ENCODE assay signal across 8 mouse cellular contexts in the genomic region with DNA sequence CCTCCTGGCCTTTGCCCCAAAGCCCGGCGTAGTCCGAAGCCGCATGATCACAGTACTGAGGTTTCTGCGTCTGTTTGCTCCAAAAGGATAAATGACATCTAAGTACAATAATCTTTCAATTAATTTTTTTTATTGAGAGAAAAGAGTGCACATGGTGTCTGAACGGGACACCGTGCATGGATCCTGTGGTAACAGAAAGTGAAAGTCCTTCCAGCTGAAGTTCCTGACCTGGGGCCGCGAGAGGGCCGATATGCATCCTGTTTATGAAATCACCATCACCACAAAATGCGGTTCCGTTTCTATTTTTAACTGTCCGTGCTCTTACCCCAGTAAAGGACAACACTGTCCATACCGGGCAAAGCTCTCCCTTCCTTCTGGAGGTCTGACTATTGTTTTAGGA.
DNase-seq lines count a peak whose midpoint lies in the region; ATAC-seq and TF ChIP-seq lines count a peak whose summit lies in the region.

No protein-coding gene starts in this region.

- no peak overlapping the region for H3K27ac ChIP-seq in hindbrain, postnatal 0 days
- H3K27ac ChIP-seq in hindbrain, embryonic 10.5 days: no peak overlapping the region
- H3K27ac ChIP-seq in cerebellum, adult 2 months (ENCODE audit: insufficient read depth, low read length): no peak overlapping the region

- no peaks in the 10 kb centered on the region for H3K27me3 ChIP-seq in hindbrain, postnatal 0 days (ENCODE audit: insufficient read depth, low read length)
- no peaks in the 10 kb centered on the region for H3K27me3 ChIP-seq in hindbrain, embryonic 10.5 days (ENCODE audit: insufficient read depth, poor library complexity, severe bottlenecking)
- no peaks in the 10 kb centered on the region for H3K27me3 ChIP-seq in cerebellum, adult 2 months (ENCODE audit: control insufficient read depth, insufficient read depth, low read length)

- H3K9me3 ChIP-seq in hindbrain, postnatal 0 days (ENCODE audit: low read length): no peaks in the 10 kb centered on the region
- no peaks in the 10 kb centered on the region for H3K9me3 ChIP-seq in hindbrain, embryonic 10.5 days

- intact Hi-C loops in heart, postnatal 25 days (cut with DNase I): loop anchor here (5.0 kb wide), 1 partner anchor 38 kb away; no protein-coding TSS in a partner anchor

- no peak overlapping the region for H3K9ac ChIP-seq in hindbrain, postnatal 0 days (replicated peaks; ENCODE audit: low read length)

- ATAC-seq in hindbrain, postnatal 0 days: no peak
- peak; percentile 85 for ATAC-seq in neutrophil, adult 5-6 weeks (ENCODE audit: extremely low read depth, insufficient number of reproducible peaks, low FRiP score, poor library complexity, severe bottlenecking)

- 0 out of 2 replicates have a peak overlapping the region, but pooled peaks have one; percentile 3 for H3K4me2 ChIP-seq in hindbrain, postnatal 0 days (ENCODE audit: low read depth, low read length)

- no peak overlapping the region for H3K4me3 ChIP-seq in hindbrain, postnatal 0 days (ENCODE audit: low read length)
- no peak overlapping the region for H3K4me3 ChIP-seq in hindbrain, embryonic 10.5 days
- no peak overlapping the region for H3K4me3 ChIP-seq in cerebellum, adult 2 months (replicated peaks; ENCODE audit: insufficient read depth, low read depth, low read length)

- TF ChIP-seq POLR2A in cerebellum, adult 2 months (IDR thresholded peaks at IDR 0.05; ENCODE audit: borderline replicate concordance, insufficient read depth, low read length): no peak

- H3K36me3 ChIP-seq in hindbrain, postnatal 0 days (ENCODE audit: insufficient read depth, low read length): no peaks in the 10 kb centered on the region
- no peaks in the 10 kb centered on the region for H3K36me3 ChIP-seq in hindbrain, embryonic 10.5 days

- no peak for TF ChIP-seq CTCF in hindbrain, postnatal 0 days (IDR thresholded peaks at IDR 0.05; ENCODE audit: low read depth)
- no peak for TF ChIP-seq CTCF in cerebellum, adult 2 months (IDR thresholded peaks at IDR 0.05; ENCODE audit: borderline replicate concordance, insufficient read depth, low read depth, low read length)

- H3K4me1 ChIP-seq in hindbrain, postnatal 0 days (ENCODE audit: insufficient read depth, low read length): no peaks in the 10 kb centered on the region
- H3K4me1 ChIP-seq in hindbrain, embryonic 10.5 days (replicated peaks): no peaks in the 10 kb centered on the region
- no peaks in the 10 kb centered on the region for H3K4me1 ChIP-seq in cerebellum, adult 2 months (ENCODE audit: control insufficient read depth, insufficient read depth, low read length)

- no peak for DNase-seq in hindbrain, postnatal 0 days (ENCODE audit: low spot score)
- DNase-seq in hindbrain, embryonic 10.5 days (ENCODE audit: low spot score): no peak
- DNase-seq in heart, postnatal 25 days (ENCODE audit: low spot score): peak; percentile 42
- DNase-seq in liver: peak; percentile 26
- no peak for DNase-seq in layer of hippocampus, postnatal 10 days (ENCODE audit: low spot score in 2 of 2)
- no peak for DNase-seq in cerebellum, postnatal 10 days
- DNase-seq in cerebellum, adult 2 months: no peak

- 84% methylated on average over 14 of the region's 14 CpGs for WGBS in hindbrain, postnatal 0 days
- 91% methylated on average over 14 of the region's 14 CpGs for WGBS in hindbrain, embryonic 10.5 days
- 94% methylated on average over 14 of the region's 14 CpGs for WGBS in cerebellum, adult 2 months

Comparison
In these comparisons a context has a peak if more than half of its experiments do, and no peak if none do; other contexts are left out.
1. DNase-seq: peak in heart, postnatal 25 days (single experiment) and liver (single experiment); none in hindbrain, postnatal 0 days (single experiment), hindbrain, embryonic 10.5 days (single experiment), layer of hippocampus, postnatal 10 days (0 of 2), cerebellum, postnatal 10 days (0 of 2) and cerebellum, adult 2 months (0 of 2).